Mouse (Mus musculus) C2C12 (cell line): ENCODE data around the gene Csf2rb. TPM values are rescaled to one million over a fixed set of nuclear protein-coding genes. Genes with fewer than 3 reads are reported as not detected.

Experiments
- H3K27me3 ChIP-seq: one replicate; pipeline ENCODE4 v1.6.1; 2011; ENCODE audit not compliant: control insufficient read depth, insufficient read depth, insufficient read length
- H3K36me3 ChIP-seq: one replicate; pipeline ENCODE4 v1.6.1; 2011; ENCODE audit not compliant: control insufficient read depth, insufficient read depth
- H3K4me3 ChIP-seq: one replicate; pipeline ENCODE4 v1.5.1; 2011; ENCODE audit warnings: mild to moderate bottlenecking, control low read depth; ENCODE audit not compliant: poor library complexity, insufficient read depth, severe bottlenecking
- H3K79me2 ChIP-seq: one replicate; pipeline ENCODE4 v1.6.1; 2011; ENCODE audit not compliant: control insufficient read depth, insufficient read depth
- H3K79me3 ChIP-seq: one replicate; pipeline ENCODE4 v1.6.1; 2011; ENCODE audit warnings: low read depth, control low read depth
- H3ac ChIP-seq: one replicate; pipeline ENCODE3; 2011; ENCODE audit warnings: low read depth; ENCODE audit not compliant: control insufficient read depth, insufficient read length
- CEBPB ChIP-seq: IDR thresholded peaks from one replicate; pipeline ENCODE4 v1.6.1; 2011; ENCODE audit warnings: low read depth, mild to moderate bottlenecking, control low read depth, moderate library complexity
- CTCF ChIP-seq: IDR thresholded peaks from one replicate; pipeline ENCODE4 v1.5.1; 2011; ENCODE audit not compliant: control insufficient read depth, insufficient read depth, insufficient read length
- FOSL1 ChIP-seq: IDR thresholded peaks from one replicate; pipeline ENCODE4 v1.8.0; 2011; ENCODE audit warnings: mild to moderate bottlenecking, low read length; ENCODE audit not compliant: poor library complexity, insufficient read depth, severe bottlenecking
- MAX ChIP-seq: IDR thresholded peaks from one replicate; pipeline ENCODE4 v1.6.1; 2011; ENCODE audit warnings: mild to moderate bottlenecking, control low read depth
- MYOD1 ChIP-seq: IDR thresholded peaks from one replicate; pipeline ENCODE4 v1.6.1; 2011; ENCODE audit warnings: low read depth; ENCODE audit not compliant: control insufficient read depth, insufficient read length
- MYOG ChIP-seq: IDR thresholded peaks from one replicate; pipeline ENCODE4 v1.6.1; 2011; ENCODE audit not compliant: control insufficient read depth, insufficient read length; ENCODE audit errors: extremely low read depth
- USF1 ChIP-seq: IDR thresholded peaks from one replicate; pipeline ENCODE4 v1.6.1; 2011; ENCODE audit warnings: low read depth, mild to moderate bottlenecking, control low read depth, moderate library complexity
- polyA plus RNA-seq: library from polyadenylated mRNA; unstranded; fragments of >200 nt; fragmentation: generic; extraction: Trizol; gene quantifications from one replicate; pipeline ENCODE4 v1.2.1, GENCODE M21; 2012; ENCODE audit warnings: missing spikeins

Csf2rb gene
- polyA plus RNA-seq, 1 experiment, result 0.23 TPM

DNA sequence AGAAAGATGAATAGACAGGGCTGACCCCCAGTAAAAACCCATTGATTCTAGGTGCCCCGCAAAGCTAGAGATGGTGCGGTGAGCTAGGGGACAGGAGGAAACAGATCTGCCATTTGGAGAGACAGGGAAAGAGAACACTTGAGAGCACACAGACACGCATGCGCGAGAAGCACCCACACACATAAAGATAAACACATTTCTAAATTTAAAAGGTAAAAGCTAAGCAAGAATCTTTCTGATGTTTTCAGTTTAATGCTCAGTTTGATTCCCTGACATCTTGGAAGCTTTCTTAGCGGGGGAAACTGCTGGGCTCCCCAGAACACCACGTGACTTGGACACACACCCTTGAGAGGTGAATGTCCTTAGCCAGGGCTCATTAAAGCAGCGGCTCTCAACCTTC lies 41.3 kb downstream of the Csf2rb start:
- Histone ChIP-seq H3ac (no peak overlapping the region), H3K4me3 (no peak overlapping the region), H3K36me3 (no peaks in the 10 kb centered on the region), H3K79me3 (no peaks in the 10 kb centered on the region), H3K79me2 (no peaks in the 10 kb centered on the region), H3K27me3 (peaks cover 34% of the 10 kb centered on the region)
- TF ChIP-seq USF1 (peak; percentile 49), CTCF (no peak)

- no peaks in the 10 kb centered on the region for H3K79me2 ChIP-seq
- peaks cover 34% of the 10 kb centered on the region for H3K27me3 ChIP-seq
- TF ChIP-seq FOSL1 (no peak), MYOG (no peak), CEBPB (no peak), CTCF (no peak), USF1 (no peak), MAX (no peak), MYOD1 (no peak)
- no peaks in the 10 kb centered on the region for H3K79me3 ChIP-seq
- H3ac ChIP-seq, result no peak overlapping the region
- H3K4me3 ChIP-seq, result no peak overlapping the region
- H3K36me3 ChIP-seq, result no peaks in the 10 kb centered on the region
Measured at GRCm38 (mm10) chr15:78367811-78368210, 42.3 kb downstream of the Csf2rb start.

GRCm38 (mm10) chr15:78368926-78369346 lies 43.4 kb downstream of the Csf2rb start:
- Histone ChIP-seq H3K79me3 (no peaks in the 10 kb centered on the region), H3ac (no peak overlapping the region), H3K27me3 (peaks cover 36% of the 10 kb centered on the region), H3K4me3 (no peak overlapping the region), H3K79me2 (no peaks in the 10 kb centered on the region), H3K36me3 (no peaks in the 10 kb centered on the region)
- TF ChIP-seq MYOG, result no peak
- peak; percentile 84 for TF ChIP-seq CTCF
- TF ChIP-seq USF1, result no peak
- peak; percentile 18 for TF ChIP-seq CEBPB
- TF ChIP-seq MAX, result no peak
- TF ChIP-seq MYOD1, result no peak

GRCm38 (mm10) chr15:78369641-78370040 lies 44.1 kb downstream of the Csf2rb start:
- H3K27me3 ChIP-seq, result peaks cover 35% of the 10 kb centered on the region
- no peaks in the 10 kb centered on the region for H3K79me3 ChIP-seq
- H3K36me3 ChIP-seq, result no peaks in the 10 kb centered on the region
- H3K79me2 ChIP-seq, result no peaks in the 10 kb centered on the region
- TF ChIP-seq CTCF, result no peak
- TF ChIP-seq MYOD1, result no peak
- no peak for TF ChIP-seq USF1
- TF ChIP-seq FOSL1, result no peak
- TF ChIP-seq MYOG, result no peak
- TF ChIP-seq CEBPB, result no peak
- TF ChIP-seq MAX, result no peak
- no peak overlapping the region for H3K4me3 ChIP-seq
- H3ac ChIP-seq, result no peak overlapping the region

- H3K27me3 ChIP-seq, result peaks cover 44% of the 10 kb centered on the region
- H3K79me3 ChIP-seq, result no peaks in the 10 kb centered on the region
- no peak overlapping the region for H3ac ChIP-seq
- no peak for TF ChIP-seq CEBPB
- TF ChIP-seq MYOG, result no peak
- TF ChIP-seq CTCF, result no peak
- no peak for TF ChIP-seq USF1
- no peaks in the 10 kb centered on the region for H3K79me2 ChIP-seq
- no peaks in the 10 kb centered on the region for H3K36me3 ChIP-seq
- no peak overlapping the region for H3K4me3 ChIP-seq
Measured at GRCm38 (mm10) chr15:78372796-78373195, 47.2 kb downstream of the Csf2rb start.

DNA sequence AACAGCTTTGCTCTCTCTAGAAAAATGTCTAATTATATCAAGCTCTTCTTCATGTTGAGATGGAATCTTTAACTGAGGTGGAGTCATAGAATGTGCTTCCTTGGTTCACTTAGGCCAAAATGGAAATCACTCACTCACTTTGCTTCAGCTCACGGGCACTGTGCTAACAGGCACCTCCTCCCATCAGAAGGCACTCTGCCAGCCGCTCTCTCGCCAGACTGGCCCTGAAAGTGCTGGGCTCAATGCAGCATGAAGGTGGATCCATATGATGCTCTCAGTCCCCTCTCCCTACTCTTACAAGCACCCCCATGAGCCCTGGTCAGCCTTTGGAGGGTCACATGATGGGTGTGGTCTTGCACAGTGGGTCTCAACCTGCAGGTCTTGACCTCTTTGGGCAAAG lies 48.7 kb downstream of the Csf2rb start:
- TF ChIP-seq CTCF (no peak), MAX (no peak), FOSL1 (no peak), MYOG (no peak), CEBPB (no peak), MYOD1 (no peak), USF1 (no peak)
- no peaks in the 10 kb centered on the region for H3K79me3 ChIP-seq
- H3K4me3 ChIP-seq, result no peak overlapping the region
- no peaks in the 10 kb centered on the region for H3K79me2 ChIP-seq
- H3ac ChIP-seq, result no peak overlapping the region
- peaks cover 53% of the 10 kb centered on the region for H3K27me3 ChIP-seq
- H3K36me3 ChIP-seq, result no peaks in the 10 kb centered on the region

- Histone ChIP-seq H3ac (no peak overlapping the region), H3K79me2 (no peaks in the 10 kb centered on the region), H3K79me3 (no peaks in the 10 kb centered on the region), H3K27me3 (peaks cover 57% of the 10 kb centered on the region), H3K36me3 (no peaks in the 10 kb centered on the region), H3K4me3 (no peak overlapping the region)
- no peak for TF ChIP-seq CEBPB
- TF ChIP-seq CTCF, result no peak
- TF ChIP-seq MAX, result no peak
- no peak for TF ChIP-seq MYOD1
- TF ChIP-seq USF1, result no peak
- TF ChIP-seq FOSL1, result no peak
- no peak for TF ChIP-seq MYOG
Measured at GRCm38 (mm10) chr15:78377859-78378258, 52.3 kb downstream of the Csf2rb start.
